Mouse (Mus musculus) embryonic fibroblast, embryonic 13.5 days (primary cell): ENCODE measurements around the gene Sidt2.

ENCODE experiments used
- CTCF ChIP-seq: IDR thresholded peaks from 2 replicates; pipeline ENCODE4 v1.5.1; 2011; ENCODE audit warnings: mild to moderate bottlenecking, control low read depth, low read length, moderate library complexity, borderline replicate concordance; ENCODE audit not compliant: insufficient read depth
- POLR2A ChIP-seq: IDR thresholded peaks from 2 replicates; pipeline ENCODE4 v1.6.1; 2011; ENCODE audit warnings: low read depth, mild to moderate bottlenecking, control low read depth, low read length, moderate library complexity

DNA sequence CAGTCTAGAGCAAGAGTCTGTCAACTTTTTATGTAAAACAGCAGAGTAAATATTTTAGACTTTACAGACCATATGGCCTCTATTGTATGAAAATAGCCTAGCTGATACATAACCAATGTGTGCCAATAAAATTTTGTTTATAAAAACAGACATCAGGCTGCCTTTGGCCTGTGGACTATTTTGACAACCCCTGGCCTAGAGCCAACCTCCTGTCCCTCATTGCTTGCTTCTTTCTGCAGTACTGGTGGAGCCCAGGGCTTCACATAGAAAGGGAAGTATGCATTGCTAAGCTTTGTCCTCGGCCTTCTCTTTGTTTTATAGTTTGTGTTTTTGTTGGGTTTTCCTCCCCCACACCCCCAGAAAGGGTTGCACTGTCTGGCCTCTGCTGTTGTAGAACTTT lies 23.1 kb downstream of the Sidt2 start:
- TF ChIP-seq POLR2A (no peak; the same call in 1 of the 2 replicates), CTCF (no peak)
